Mouse (Mus musculus): ENCODE measurements around the gene Ankrd63.

DNA sequence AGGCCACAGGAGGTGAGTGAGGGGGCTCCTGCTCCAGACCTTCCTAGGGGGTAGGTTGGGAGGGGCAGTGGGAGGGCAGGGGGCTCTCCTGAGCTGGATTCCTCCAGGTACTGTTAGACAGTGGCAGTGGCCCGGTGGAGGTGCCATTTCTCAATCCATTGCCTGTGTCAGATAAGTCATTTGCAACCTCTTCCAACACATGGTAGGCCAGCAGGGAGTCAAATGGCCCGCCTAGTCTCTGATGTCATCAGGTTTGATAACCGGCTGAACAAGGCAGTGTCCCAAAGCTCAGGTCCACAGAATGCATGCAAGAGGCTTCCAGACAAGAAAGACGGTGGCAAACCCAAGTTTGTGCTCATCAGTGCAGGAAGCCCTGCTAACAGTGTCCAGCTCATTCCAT is 25.9 kb downstream of the Ankrd63 start:
- TF ChIP-seq POLR2A (IDR thresholded peaks at IDR 0.05; ENCODE audit: borderline replicate concordance, low read depth, low read length): no peak
- no peak for TF ChIP-seq CTCF (IDR thresholded peaks at IDR 0.05; ENCODE audit: low read depth, low read length)
